Mouse (Mus musculus) intestine, embryonic 14.5 days (tissue): ENCODE measurements at regions not wholly inside any gene's neighbourhood (a gene's known extent, or its start where the extent isn't known, plus 50 kb on each side); places are given as distances from the start of the nearest gene placed in this dataset.

Experiments
- ATAC-seq: fragments of 200-750 bp; cut with Nextera tagmentation; replicated peaks from 2 replicates; pipeline ENCODE4 v1.8.0; 2017; ENCODE audit warnings: low read depth, moderate number of reproducible peaks, moderate TSS enrichment, moderate library complexity; ENCODE audit not compliant: low FRiP score, low TSS enrichment
- DNase-seq: peaks from one replicate; pipeline ENCODE4 v3.0.0-alpha.2; 2018; ENCODE audit warnings: low spot score
- H3K27ac ChIP-seq: fragments of 300-500 bp; sonication (generic); 2 replicates; pipeline ENCODE4 v1.5.1; 2014; ENCODE audit warnings: low read depth, mild to moderate bottlenecking, control low read depth
- H3K27me3 ChIP-seq: fragments of 300-500 bp; sonication (generic); replicated peaks from 2 replicates; pipeline ENCODE4 v1.6.1; 2014; ENCODE audit warnings: low read length, control low read depth; ENCODE audit not compliant: control insufficient read depth, insufficient read depth
- H3K36me3 ChIP-seq: fragments of 300-500 bp; sonication (generic); 2 replicates; pipeline ENCODE4 v1.6.1; 2014; ENCODE audit warnings: low read length, control low read depth; ENCODE audit not compliant: control insufficient read depth, insufficient read depth
- H3K4me1 ChIP-seq: fragments of 300-500 bp; sonication (generic); replicated peaks from 2 replicates; pipeline ENCODE4 v1.6.1; 2014; ENCODE audit warnings: low read length, control low read depth, mixed read lengths; ENCODE audit not compliant: control insufficient read depth, insufficient read depth
- H3K4me2 ChIP-seq: fragments of 300-500 bp; sonication (generic); 2 replicates; pipeline ENCODE4 v1.6.1; 2014; ENCODE audit warnings: low read length
- H3K4me3 ChIP-seq: fragments of 300-500 bp; sonication (generic); 2 replicates; pipeline ENCODE4 v1.5.1; 2014; ENCODE audit warnings: low read depth, low read length, control low read depth, mixed read lengths
- H3K9ac ChIP-seq: fragments of 300-500 bp; sonication (generic); 2 replicates; pipeline ENCODE4 v1.6.1; 2014; ENCODE audit warnings: mild to moderate bottlenecking, low read length
- H3K9me3 ChIP-seq: fragments of 300-500 bp; sonication (generic); 2 replicates; pipeline ENCODE4 v1.6.1; 2016; ENCODE audit warnings: low read length, control low read depth; ENCODE audit not compliant: control insufficient read depth
- WGBS: fragments of 180-500 bp; shearing (Covaris S2); extraction: QIAGEN DNeasy Blood & Tissue Kit; methylation state at CpG from one replicate; pipeline ENCODE4 v1.1.7; 2014; 5-methylcytosine and 5-hydroxymethylcytosine counted together

DNA sequence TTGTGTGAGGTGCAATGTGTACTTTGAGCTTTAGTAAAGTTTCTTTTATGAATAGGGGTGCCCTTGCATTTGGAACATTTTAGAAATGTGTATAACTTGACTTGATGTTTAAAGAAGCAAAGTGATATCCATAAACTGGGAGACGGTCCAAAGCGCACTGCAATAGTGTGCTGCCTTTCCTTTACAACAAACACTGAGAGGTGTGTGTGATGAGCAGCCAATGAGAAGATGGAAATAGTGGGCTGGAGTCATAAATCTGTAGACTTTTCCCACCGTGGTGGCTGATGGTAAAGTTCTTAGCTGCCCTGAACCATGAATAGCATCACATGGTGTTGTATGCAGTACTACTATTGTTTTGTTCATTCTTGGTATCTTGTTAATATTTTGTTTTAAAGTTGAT is 1151.4 kb downstream of the Tecrl start:
- H3K27ac ChIP-seq: no peak overlapping the region
- H3K9me3 ChIP-seq: no peaks in the 10 kb centered on the region
- no peaks in the 10 kb centered on the region for H3K4me1 ChIP-seq
- no peak overlapping the region for H3K4me3 ChIP-seq
- no peak for ATAC-seq
- 54% methylated on average over 3 of the region's 3 CpGs for WGBS
- no peaks in the 10 kb centered on the region for H3K36me3 ChIP-seq
- no peak overlapping the region for H3K4me2 ChIP-seq
- H3K27me3 ChIP-seq: no peaks in the 10 kb centered on the region
- DNase-seq: no peak
- H3K9ac ChIP-seq: no peak overlapping the region
